Mouse (Mus musculus) MEL (cell line): Measurements from ENCODE around the gene Sult6b2. TPM values are rescaled to one million over a fixed set of nuclear protein-coding genes. Genes with fewer than 3 reads are reported as not detected.

ENCODE experiments used
- DNase-seq: peaks from one replicate; pipeline ENCODE4 v3.0.0; 2011; ENCODE audit warnings: low read depth, low spot score
- H3K27ac ChIP-seq: 2 replicates; pipeline ENCODE4 v1.5.1; 2012; ENCODE audit warnings: low read depth, mild to moderate bottlenecking, control low read depth, low read length, moderate library complexity; ENCODE audit not compliant: control insufficient read depth
- H3K27me3 ChIP-seq, 2 experiments: fragments of 150-350 bp in 1 of 2; sonication (generic) in 1 of 2; 2 replicates each; pipeline ENCODE4 v1.6.1; 2012; ENCODE audit warnings: low read length in 2 of 2, mild to moderate bottlenecking in 2 of 2, improper control_type of control experiment in 1 of 2, moderate library complexity in 1 of 2; ENCODE audit not compliant: insufficient read depth in 2 of 2, control insufficient read depth in 1 of 2
- H3K36me3 ChIP-seq, 2 experiments: 2 replicates each; pipeline ENCODE4 v1.6.1; 2012 to 2014; ENCODE audit warnings: low read length in 2 of 2, improper control_type of control experiment in 1 of 2, inconsistent platforms in 1 of 2, mild to moderate bottlenecking in 1 of 2; ENCODE audit not compliant: insufficient read depth in 2 of 2, control insufficient read depth in 1 of 2
- H3K4me1 ChIP-seq, 2 experiments: fragments of 150-350 bp in 1 of 2; sonication (generic) in 1 of 2; 2 replicates each; pipeline ENCODE4 v1.6.1; 2012; ENCODE audit warnings: low read length in 2 of 2, improper control_type of control experiment in 1 of 2, mild to moderate bottlenecking in 1 of 2; ENCODE audit not compliant: insufficient read depth in 2 of 2, control insufficient read depth in 1 of 2
- H3K4me3 ChIP-seq, 2 experiments: fragments of 150-350 bp in 1 of 2; sonication (generic) in 1 of 2; 2 replicates each; pipeline ENCODE4 v1.5.1; 2012; ENCODE audit warnings: low read depth in 2 of 2, low read length in 2 of 2, mild to moderate bottlenecking in 2 of 2, moderate library complexity in 2 of 2, control low read depth in 1 of 2, improper control_type of control experiment in 1 of 2; ENCODE audit not compliant: control insufficient read depth in 1 of 2, insufficient read depth in 1 of 2
- H3K79me2 ChIP-seq: 2 replicates; pipeline ENCODE4 v1.6.1; 2012; ENCODE audit warnings: mild to moderate bottlenecking, low read length, moderate library complexity; ENCODE audit not compliant: control insufficient read depth, poor library complexity, insufficient read depth
- H3K9ac ChIP-seq: 2 replicates; pipeline ENCODE4 v1.6.1; 2012; ENCODE audit warnings: low read depth, mild to moderate bottlenecking, control low read depth, low read length, moderate library complexity; ENCODE audit not compliant: control insufficient read depth, poor library complexity, severe bottlenecking
- H3K9me3 ChIP-seq: fragments of 150-350 bp; sonication (generic); replicated peaks from 2 replicates; pipeline ENCODE4 v1.6.1; 2012; ENCODE audit warnings: mild to moderate bottlenecking, low read length, improper control_type of control experiment, moderate library complexity; ENCODE audit not compliant: insufficient read depth
- BHLHE40 ChIP-seq: IDR thresholded peaks from 2 replicates; pipeline ENCODE4 v1.6.1; 2012; ENCODE audit warnings: low read depth, mild to moderate bottlenecking, inconsistent platforms, low read length, improper control_type of control experiment, borderline replicate concordance
- CHD2 ChIP-seq: IDR thresholded peaks from 2 replicates; pipeline ENCODE4 v1.6.1; 2011; ENCODE audit warnings: low read length, improper control_type of control experiment
- CTCF ChIP-seq, 3 experiments: IDR thresholded peaks in 2 of 3; conservative IDR thresholded peaks in 1 of 3; 2 replicates each; pipeline ENCODE4 v1.5.1; 2011 to 2012; ENCODE audit warnings: low read length in 3 of 3, low read depth in 2 of 3, mild to moderate bottlenecking in 2 of 3, improper control_type of control experiment in 1 of 3, inconsistent platforms in 1 of 3, mixed read lengths in 1 of 3, moderate library complexity in 1 of 3; ENCODE audit not compliant: control insufficient read depth in 1 of 3, insufficient read depth in 1 of 3, poor library complexity in 1 of 3, severe bottlenecking in 1 of 3
- ELF1 ChIP-seq: IDR thresholded peaks from 2 replicates; pipeline ENCODE4 v1.6.1; 2014; ENCODE audit warnings: low read depth, mild to moderate bottlenecking, inconsistent platforms, low read length, improper control_type of control experiment, moderate library complexity
- EP300 ChIP-seq, 2 experiments: IDR thresholded peaks; 2 replicates each; pipeline ENCODE4 v1.6.1; 2011; ENCODE audit warnings: improper control_type of control experiment in 2 of 2, low read length in 2 of 2, low read depth in 1 of 2, mild to moderate bottlenecking in 1 of 2
- GABPA ChIP-seq: IDR thresholded peaks from 2 replicates; pipeline ENCODE4 v1.6.1; 2012; ENCODE audit warnings: low read depth, mild to moderate bottlenecking, inconsistent platforms, low read length, improper control_type of control experiment, moderate library complexity
- GATA1 ChIP-seq: IDR thresholded peaks from 2 replicates; pipeline ENCODE4 v1.6.1; 2011; ENCODE audit warnings: low read depth, low read length, improper control_type of control experiment
- HCFC1 ChIP-seq: IDR thresholded peaks from 2 replicates; pipeline ENCODE4 v1.6.1; 2012; ENCODE audit warnings: low read depth, mild to moderate bottlenecking, inconsistent platforms, low read length, improper control_type of control experiment, moderate library complexity
- MAFK ChIP-seq: IDR thresholded peaks from 2 replicates; pipeline ENCODE4 v1.6.1; 2011; ENCODE audit warnings: low read depth, mild to moderate bottlenecking, low read length, improper control_type of control experiment, borderline replicate concordance
- MAZ ChIP-seq: IDR thresholded peaks from 2 replicates; pipeline ENCODE4 v1.6.1; 2012; ENCODE audit warnings: low read depth, mild to moderate bottlenecking, inconsistent platforms, low read length, improper control_type of control experiment
- MEF2A ChIP-seq: IDR thresholded peaks from 2 replicates; pipeline ENCODE4 v1.6.1; 2014; ENCODE audit warnings: low read depth, mild to moderate bottlenecking, inconsistent platforms, low read length, improper control_type of control experiment; ENCODE audit not compliant: poor library complexity, insufficient replicate concordance, severe bottlenecking; ENCODE audit errors: extremely low read depth
- MXI1 ChIP-seq: IDR thresholded peaks from 2 replicates; pipeline ENCODE4 v1.6.1; 2011; ENCODE audit warnings: mild to moderate bottlenecking, low read depth, low read length, improper control_type of control experiment
- MYB ChIP-seq: IDR thresholded peaks from 2 replicates; pipeline ENCODE4 v1.6.1; 2011; ENCODE audit warnings: mild to moderate bottlenecking, low read depth, low read length, improper control_type of control experiment
- MYC ChIP-seq: IDR thresholded peaks from 2 replicates; pipeline ENCODE4 v1.6.1; 2011; ENCODE audit warnings: low read depth, mild to moderate bottlenecking, low read length, improper control_type of control experiment, moderate library complexity
- NRF1 ChIP-seq: IDR thresholded peaks from 2 replicates; pipeline ENCODE4 v1.6.1; 2014; ENCODE audit warnings: low read depth, mild to moderate bottlenecking, inconsistent platforms, low read length, improper control_type of control experiment, moderate library complexity; ENCODE audit not compliant: poor library complexity, insufficient read depth, severe bottlenecking
- RAD21 ChIP-seq: IDR thresholded peaks from 2 replicates; pipeline ENCODE4 v1.6.1; 2011; ENCODE audit warnings: mild to moderate bottlenecking, low read depth, low read length, improper control_type of control experiment
- RCOR1 ChIP-seq: IDR thresholded peaks from 2 replicates; pipeline ENCODE4 v1.6.1; 2012; ENCODE audit warnings: low read depth, mild to moderate bottlenecking, inconsistent platforms, low read length, improper control_type of control experiment
- SIN3A ChIP-seq: IDR thresholded peaks from 2 replicates; pipeline ENCODE4 v1.6.1; 2012; ENCODE audit warnings: low read length, improper control_type of control experiment, inconsistent platforms
- TAL1 ChIP-seq: IDR thresholded peaks from 2 replicates; pipeline ENCODE4 v1.6.1; 2012; ENCODE audit warnings: mild to moderate bottlenecking, inconsistent platforms, low read length, moderate library complexity, mixed read lengths
- USF1 ChIP-seq: IDR thresholded peaks from 2 replicates; pipeline ENCODE4 v1.6.1; 2014; ENCODE audit warnings: low read depth, mild to moderate bottlenecking, inconsistent platforms, low read length, improper control_type of control experiment, moderate library complexity
- USF2 ChIP-seq, 2 experiments: IDR thresholded peaks; 2 replicates each; pipeline ENCODE4 v1.6.1; 2011 to 2012; ENCODE audit warnings: improper control_type of control experiment in 2 of 2, low read length in 2 of 2, borderline replicate concordance in 1 of 2, inconsistent platforms in 1 of 2, low read depth in 1 of 2, mild to moderate bottlenecking in 1 of 2; ENCODE audit not compliant: insufficient read depth in 1 of 2
- ZC3H11A ChIP-seq: IDR thresholded peaks from 2 replicates; pipeline ENCODE4 v1.6.1; 2012; ENCODE audit warnings: low read depth, mild to moderate bottlenecking, inconsistent platforms, low read length, improper control_type of control experiment
- ZNF384 ChIP-seq: IDR thresholded peaks from 2 replicates; pipeline ENCODE4 v1.6.1; 2012; ENCODE audit warnings: low read depth, mild to moderate bottlenecking, inconsistent platforms, low read length, improper control_type of control experiment
- polyA plus RNA-seq, 2 experiments: library from polyadenylated mRNA; stranded (reverse) in 1 of 2; unstranded in 1 of 2; fragments of >175 nt in 1 of 2; fragments of >200 nt in 1 of 2; gene quantifications; 2 replicates each; pipeline versions ENCODE4 v1.2.1 to v1.2.4; 2012; ENCODE audit warnings: low replicate concordance in 2 of 2, low read depth in 1 of 2; ENCODE audit not compliant: insufficient read length in 2 of 2, insufficient read depth in 1 of 2, missing spikeins in 1 of 2
- total RNA-seq: library from RNA; depleted of rRNA; stranded (reverse); fragments of 300-350 nt; gene quantifications from 2 replicates; pipeline ENCODE4 v1.2.3, GENCODE M21; 2012

Sult6b2 gene
- total and polyA plus RNA-seq, 3 experiments: 0.07 TPM; not detected in 2

- no peak for DNase-seq
- Histone ChIP-seq H3K9me3 (no peaks in the 10 kb centered on the region), H3K36me3 (peaks cover 6 to 13% of the 10 kb centered on the region in 2 experiments), H3K27ac (no peak overlapping the region)
- TF ChIP-seq USF1: no peak
- no peak for TF ChIP-seq NRF1
- TF ChIP-seq, all 39 proteins: peak for 0
- H3K9ac ChIP-seq: no peak overlapping the region
- no peaks in the 10 kb centered on the region for H3K27me3 ChIP-seq
- H3K4me1 ChIP-seq: peaks cover 7 to 22% of the 10 kb centered on the region in 2 experiments
- no peak overlapping the region for H3K4me3 ChIP-seq
- H3K79me2 ChIP-seq: peaks cover 18% of the 10 kb centered on the region
These were observed 45.7 kb downstream of the Sult6b2 start for GRCm38 (mm10) chr6:142758562-142758961.

GRCm38 (mm10) chr6:142757976-142758375 is 46.3 kb downstream of the Sult6b2 start:
- no peak for DNase-seq
- Histone ChIP-seq H3K79me2 (peaks cover 18% of the 10 kb centered on the region), H3K36me3 (peaks cover 3 to 17% of the 10 kb centered on the region in 2 experiments), H3K9me3 (no peaks in the 10 kb centered on the region), H3K27ac (peak overlapping the region; percentile 76), H3K27me3 (no peaks in the 10 kb centered on the region), H3K4me3 (peak overlapping the region; percentile 48 to 56), H3K4me1 (peaks cover 11 to 28% of the 10 kb centered on the region in 2 experiments), H3K9ac (peak overlapping the region; percentile 56)
- 0 out of 2 replicates have a peak, but pooled peaks have one; percentile 3 for TF ChIP-seq MYC
- no peak for TF ChIP-seq CTCF (IDR thresholded peaks at IDR 0.05 in 2 of 3, conservative IDR thresholded peaks at IDR 0.05 in 1 of 3; ENCODE audit: control insufficient read depth in 1 of 3, insufficient read depth in 1 of 3, low read depth in 2 of 3, low read length in 3 of 3, poor library complexity in 1 of 3, severe bottlenecking in 1 of 3)

- Histone ChIP-seq H3K4me3 (peak overlapping the region; percentile 78 to 82), H3K79me2 (peaks cover 17% of the 10 kb centered on the region), H3K9me3 (no peaks in the 10 kb centered on the region), H3K27me3 (no peaks in the 10 kb centered on the region), H3K4me1 (peaks cover 12 to 29% of the 10 kb centered on the region in 2 experiments), H3K27ac (peak overlapping the region; percentile 97), H3K36me3 (peaks cover 3 to 21% of the 10 kb centered on the region in 2 experiments; a peak in 2 of 4 replicates), H3K9ac (peak overlapping the region; percentile 88)
- DNase-seq: peak; percentile 92
- peak; percentile 87 to 96 for TF ChIP-seq EP300 (IDR thresholded peaks at IDR 0.05; ENCODE audit: low read depth in 1 of 2, low read length in 2 of 2)
- TF ChIP-seq USF2 (IDR thresholded peaks at IDR 0.05; ENCODE audit: borderline replicate concordance in 1 of 2, insufficient read depth in 1 of 2, low read depth in 1 of 2, low read length in 2 of 2): no peak
- no peak for TF ChIP-seq MYB
- peak; percentile 93 for TF ChIP-seq MEF2A
- TF ChIP-seq ZNF384: peak; percentile 83
- peak; percentile 93 for TF ChIP-seq TAL1
- TF ChIP-seq MYC: no peak
- TF ChIP-seq MAZ: no peak
- TF ChIP-seq MXI1: peak; percentile 70; the same call in 1 of the 2 replicates
- peak; percentile 100 for TF ChIP-seq SIN3A
- TF ChIP-seq GABPA: 0 out of 2 replicates have a peak, but pooled peaks have one; percentile 39
- TF ChIP-seq HCFC1: peak; percentile 70
- no peak for TF ChIP-seq RAD21
- TF ChIP-seq BHLHE40: peak; percentile 77; the same call in 1 of the 2 replicates
- TF ChIP-seq MAFK: peak; percentile 21; the same call in 1 of the 2 replicates
- peak; percentile 47; the same call in 1 of the 2 replicates for TF ChIP-seq ELF1
- no peak for TF ChIP-seq NRF1
- peak; percentile 56; the same call in 1 of the 2 replicates for TF ChIP-seq RCOR1
- TF ChIP-seq ZC3H11A: no peak
- peak; percentile 98 for TF ChIP-seq GATA1
- no peak for TF ChIP-seq CHD2
These were observed 46.9 kb downstream of the Sult6b2 start for GRCm38 (mm10) chr6:142757334-142757965.
